Mouse (Mus musculus) cerebellum, adult (tissue): ENCODE data around the gene Tmbim1.
"Not testable (repeated sequence)": the region's sequence is repeated elsewhere in the genome, so short reads cannot be mapped to it uniquely, and the experiment has no call there.

Source experiments
- ATAC-seq: cut with Nextera tagmentation; 2 replicates; pipeline ENCODE4 v1.9.2; 2017; ENCODE audit warnings: mild to moderate bottlenecking, moderate library complexity, mixed read lengths; ENCODE audit not compliant: insufficient number of reproducible peaks, low FRiP score, low TSS enrichment

The Tmbim1 gene

GRCm38 (mm10) chr1:74305522-74305921 is at the start of gene Tmbim1:
Gene Tmbim1 (minus strand): TSS chr1:74305622.
- no peak for ATAC-seq

DNA sequence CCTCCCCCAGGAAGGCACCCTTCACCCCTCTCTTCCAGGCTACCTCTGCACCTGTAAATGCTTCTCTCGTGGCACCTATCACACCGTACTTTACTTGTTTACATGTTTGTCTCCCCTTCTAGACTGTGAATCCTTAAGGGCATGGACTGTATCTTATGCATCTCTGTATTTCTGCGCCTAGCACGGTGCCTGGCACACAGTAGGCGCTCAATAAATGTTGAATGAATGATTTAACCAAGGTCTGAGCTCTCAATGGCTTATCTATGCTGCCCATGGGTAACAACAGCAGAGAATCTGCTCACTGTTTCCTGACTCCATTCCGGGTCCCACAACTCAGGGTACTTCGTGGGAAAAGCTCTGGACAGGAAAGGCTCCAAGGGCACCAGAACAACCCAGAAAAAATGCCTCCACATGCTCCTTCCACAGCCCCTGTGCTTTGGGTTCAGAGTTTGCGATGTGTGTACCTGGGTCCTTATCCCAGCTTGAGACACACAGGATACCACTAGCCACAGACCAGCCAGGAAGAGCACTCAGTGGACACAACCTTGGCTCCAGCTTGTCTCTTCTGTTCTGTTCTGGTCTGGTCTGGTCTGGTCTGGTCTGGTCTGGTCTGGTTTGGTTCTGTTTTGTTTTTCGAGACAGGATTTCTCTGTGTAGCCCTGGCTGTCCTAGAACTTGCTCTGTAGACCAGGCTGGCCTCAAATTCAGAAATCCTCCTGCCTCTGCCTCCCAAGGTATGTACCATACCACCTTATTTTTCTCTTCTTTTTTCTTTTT is 48.2 kb upstream of the Tmbim1 start:
- ATAC-seq = no peak

DNA sequence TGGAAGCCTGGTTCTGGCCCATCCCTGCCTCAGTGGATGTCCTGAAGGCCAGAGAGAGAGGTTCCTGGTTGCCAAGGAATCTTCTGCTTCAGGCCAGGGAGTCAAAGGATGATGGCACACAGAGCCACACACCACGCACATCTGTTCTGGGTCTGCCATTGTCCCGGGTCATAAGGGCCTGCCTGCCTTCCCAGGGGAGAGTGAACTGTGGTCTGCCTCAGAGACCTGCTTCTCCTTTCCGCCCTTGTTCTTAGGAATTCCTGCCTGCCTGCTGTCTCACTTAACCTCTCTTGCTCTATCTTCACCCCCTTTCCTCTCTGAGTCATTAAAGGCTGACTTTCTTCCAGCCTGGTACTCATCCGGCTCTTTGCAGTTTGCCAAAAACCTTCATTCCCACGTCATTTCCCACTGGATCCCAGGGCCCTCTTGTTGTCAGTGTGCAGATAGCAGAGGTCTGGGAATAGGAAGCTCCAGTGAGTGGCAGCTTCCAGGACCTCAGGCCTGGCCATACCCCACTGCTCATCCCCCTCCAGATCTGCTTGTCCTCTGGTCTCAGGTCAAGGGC is 47.2 kb upstream of the Tmbim1 start:
- ATAC-seq = no peak

DNA sequence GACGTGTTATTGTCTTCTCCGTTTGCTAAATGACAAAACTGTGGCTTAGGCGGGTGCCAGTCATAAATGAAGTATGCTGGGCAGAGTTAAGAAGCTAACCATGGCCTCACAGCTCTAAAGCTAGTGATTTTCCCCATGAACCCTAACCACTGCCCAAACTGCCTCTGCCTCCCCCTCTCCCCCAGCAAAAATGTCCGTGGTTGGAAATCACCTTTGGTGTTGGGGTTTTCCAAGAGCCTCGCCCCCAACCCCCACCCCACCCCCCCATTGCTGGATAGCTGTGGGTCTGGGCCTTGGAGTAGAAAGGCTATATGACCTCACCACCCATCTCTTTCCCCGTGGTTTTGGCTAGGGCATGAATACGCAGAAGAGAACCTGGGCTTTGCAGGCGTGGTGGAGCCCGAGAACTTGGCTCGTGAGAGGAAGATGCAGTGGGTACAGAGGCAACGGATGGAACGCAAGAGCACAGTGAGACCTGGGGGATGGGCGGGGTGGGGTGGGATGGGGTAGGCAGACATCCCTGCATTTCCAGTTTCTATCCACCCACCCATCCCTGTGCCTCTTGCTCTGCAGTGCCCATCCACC is 45.9 kb upstream of the Tmbim1 start:
- no peak for ATAC-seq

DNA sequence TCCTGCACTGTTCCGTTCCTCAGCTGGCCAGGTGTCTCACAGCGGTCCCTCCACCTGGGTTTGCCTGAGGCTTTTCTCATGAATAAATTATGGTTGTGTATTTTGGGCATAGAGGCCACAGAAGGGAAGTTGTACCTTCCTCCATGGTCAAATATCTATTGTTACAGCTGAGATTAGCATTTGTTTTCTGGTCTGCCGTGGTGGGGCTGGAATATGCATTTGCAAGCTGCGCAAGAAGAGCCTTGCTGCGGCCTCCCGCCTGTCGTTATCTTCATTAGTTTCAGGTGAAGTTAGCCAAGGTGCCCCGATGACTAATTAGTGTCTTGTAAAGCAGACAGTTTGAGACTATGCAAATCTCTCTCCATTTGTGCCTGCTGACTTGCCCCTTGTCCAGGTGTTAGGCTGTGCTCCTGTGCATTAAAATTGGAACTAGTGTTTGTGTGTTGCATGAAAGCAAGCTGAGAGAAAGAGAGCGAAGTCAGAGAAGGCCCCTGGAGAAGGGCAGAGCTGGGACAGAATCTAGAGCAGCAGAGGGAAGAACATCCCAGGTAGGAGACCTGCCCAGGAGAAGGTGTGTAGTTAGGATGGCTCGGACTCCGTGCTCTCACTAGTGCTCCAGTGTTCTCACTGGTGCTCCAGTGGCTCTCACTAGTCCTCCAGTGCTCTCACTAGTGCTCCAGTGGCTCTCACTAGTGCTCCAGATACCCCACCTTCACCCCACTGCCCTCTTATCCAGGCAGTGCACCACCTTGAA is 38.9 kb upstream of the Tmbim1 start:
- no peak for ATAC-seq

GRCm38 (mm10) chr1:74343161-74343560 is 37.7 kb upstream of the Tmbim1 start:
- no peak for ATAC-seq

DNA sequence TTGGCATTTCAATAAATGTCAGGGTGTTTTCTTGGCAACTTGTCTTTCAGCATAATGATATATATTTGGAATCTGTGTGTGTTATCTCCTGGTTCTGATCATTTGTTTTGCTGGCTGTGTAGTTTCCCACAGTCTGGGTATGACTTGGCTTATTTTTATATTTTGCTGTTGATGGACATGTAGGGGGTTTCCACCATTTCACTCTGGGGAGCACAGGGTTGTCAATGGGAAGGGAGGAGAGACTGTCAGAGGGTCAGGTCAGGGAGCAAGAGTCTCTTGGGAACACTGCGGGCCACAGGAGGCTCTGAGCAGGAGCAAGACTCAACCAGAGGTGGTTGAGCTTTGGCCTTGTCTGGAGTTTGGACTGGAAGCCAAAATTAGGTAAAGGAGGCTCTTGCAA is 36.9 kb upstream of the Tmbim1 start:
- no peak for ATAC-seq

DNA sequence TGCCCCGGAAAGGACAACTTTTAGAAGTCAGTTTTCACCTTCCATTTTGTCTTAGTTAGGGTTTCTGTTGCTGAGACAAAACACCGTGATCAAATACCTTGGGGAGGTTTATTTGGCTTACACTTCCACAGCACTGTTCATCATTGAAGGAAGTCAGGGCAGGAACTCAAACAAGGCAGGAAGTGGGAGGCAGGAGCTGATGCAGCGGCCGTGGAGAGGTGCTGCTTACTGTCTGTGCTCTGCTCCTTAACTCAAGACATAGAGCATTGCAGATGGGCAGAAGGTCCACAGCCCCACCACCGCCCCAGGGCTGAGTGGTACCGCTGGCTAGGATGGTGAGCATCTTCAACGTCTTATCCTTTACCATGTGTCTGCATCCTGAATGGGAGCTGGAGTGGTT is 36.5 kb upstream of the Tmbim1 start:
- no peak for ATAC-seq

DNA sequence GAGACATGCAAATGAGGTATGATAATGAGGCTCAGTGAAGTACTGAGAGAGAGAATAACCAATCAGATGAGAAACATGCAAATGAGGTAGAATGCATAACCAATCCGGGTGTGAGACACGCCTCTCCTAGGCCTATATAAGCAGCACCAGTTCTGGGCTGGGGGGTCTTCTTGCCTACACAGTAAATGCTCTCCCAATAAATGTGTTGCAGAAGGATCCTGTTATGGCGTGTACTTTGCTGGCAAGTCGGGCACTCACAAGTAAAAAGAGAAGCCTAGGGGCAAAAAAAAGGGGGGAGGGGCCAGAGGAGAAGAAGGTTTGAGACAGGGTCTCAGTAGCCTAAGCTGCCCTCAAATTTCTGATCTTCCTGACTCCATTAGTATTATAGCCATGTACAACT is 35.6 kb upstream of the Tmbim1 start:
- ATAC-seq = not testable (repeated sequence)

DNA sequence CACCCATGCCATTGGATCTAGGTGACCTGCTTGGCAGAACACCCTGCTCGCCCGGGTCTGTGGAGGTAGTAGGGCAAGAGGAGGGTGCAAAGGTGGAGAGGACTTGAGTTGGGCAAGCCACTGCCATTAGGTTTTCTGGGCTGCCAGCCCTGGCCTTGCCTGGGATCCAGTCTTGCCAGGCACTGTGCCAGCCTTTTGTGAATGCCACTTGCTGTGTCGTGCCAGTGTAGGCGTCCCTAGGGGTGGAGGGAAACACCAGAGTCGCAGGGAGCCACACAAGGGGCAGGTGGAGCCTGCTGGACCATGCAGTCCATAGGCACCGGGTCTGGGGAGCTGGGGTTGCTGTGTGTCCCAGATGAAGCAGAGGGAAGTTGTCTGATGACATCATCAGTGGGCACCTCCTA is 34.9 kb upstream of the Tmbim1 start:
- ATAC-seq = no peak

DNA sequence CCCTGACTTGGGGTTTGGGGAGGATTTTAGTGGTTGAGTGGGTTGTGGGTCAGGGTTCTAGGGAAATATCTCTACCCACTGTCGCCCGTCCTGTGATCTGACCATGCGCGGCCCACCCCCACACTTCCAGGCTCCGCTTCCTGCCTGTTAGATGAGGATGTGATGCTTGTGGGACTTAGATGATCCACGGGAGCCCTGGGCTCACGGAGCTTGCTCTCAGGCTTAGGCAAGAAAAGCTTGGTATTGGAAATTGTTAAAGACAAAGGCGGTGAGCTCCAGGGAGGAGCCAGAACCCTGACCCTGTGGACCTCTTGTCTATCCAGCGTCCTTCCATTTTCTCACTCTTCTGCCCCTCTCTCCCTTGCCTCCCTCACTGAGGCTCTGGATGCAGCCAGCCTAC is 34.5 kb upstream of the Tmbim1 start:
- no peak for ATAC-seq

DNA sequence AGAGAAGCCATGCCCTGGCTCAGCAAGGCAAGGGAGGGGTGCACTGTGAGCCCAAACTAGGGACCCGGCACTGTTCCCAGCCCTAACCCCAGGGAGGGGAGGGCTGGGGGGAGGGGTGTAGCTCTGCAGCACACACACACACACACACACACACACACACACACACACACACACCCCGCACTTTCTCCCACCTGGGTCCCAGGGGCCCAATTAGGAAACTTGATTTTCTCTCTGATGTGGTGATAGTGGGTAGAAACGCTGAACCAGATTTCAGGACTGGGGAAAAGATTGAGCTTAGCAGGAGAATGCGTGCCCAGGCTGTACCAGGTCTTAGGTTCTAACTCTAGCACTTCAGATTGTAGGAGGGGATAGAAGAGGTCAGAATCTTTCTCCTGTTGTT is 33.2 kb upstream of the Tmbim1 start:
- no peak for ATAC-seq

DNA sequence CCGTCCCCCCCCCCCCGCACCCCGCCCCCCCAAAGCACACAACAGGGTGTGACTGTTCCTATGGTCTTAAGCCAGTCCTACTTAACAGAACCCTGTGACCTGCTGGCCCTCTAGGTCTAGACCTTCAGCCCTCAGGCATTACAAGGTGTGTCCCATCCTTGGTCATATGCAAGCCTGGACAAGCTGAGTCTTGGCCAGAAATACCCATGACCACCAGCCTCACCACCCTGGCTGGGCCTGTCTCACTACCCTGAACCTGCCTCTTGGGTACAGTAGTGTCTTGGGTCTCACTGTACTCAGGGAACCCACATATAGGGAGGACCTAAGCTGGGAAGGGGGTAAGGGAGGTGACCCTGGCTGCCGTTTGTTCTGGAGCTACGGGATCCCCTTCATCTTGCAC is 32.6 kb upstream of the Tmbim1 start:
- ATAC-seq = no peak

DNA sequence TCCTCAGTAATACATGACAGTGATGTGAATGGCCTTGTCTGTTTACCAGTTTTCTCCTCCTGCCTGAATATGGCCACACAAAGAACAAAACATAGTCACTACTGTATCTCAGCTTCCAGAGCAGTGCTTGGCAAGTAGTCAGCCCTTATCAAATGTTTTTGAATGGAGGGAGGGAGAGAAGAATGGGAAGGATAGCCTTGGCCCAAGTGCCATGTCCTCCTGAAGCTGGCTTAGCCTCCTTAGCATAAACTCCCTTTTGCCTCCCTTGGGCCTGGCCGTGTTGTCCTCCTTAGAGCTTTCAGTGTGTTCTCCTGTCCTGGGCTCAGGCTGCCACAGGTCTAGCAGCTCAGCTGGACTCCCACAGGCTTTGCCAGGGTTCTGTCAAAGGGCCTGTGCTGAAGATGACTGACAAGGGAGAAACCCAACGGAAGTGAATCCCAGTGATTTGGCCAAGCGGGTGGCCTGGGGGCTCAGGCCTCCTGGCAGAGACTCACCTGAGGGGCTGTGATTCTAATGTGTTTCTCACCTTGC is 31.9 kb upstream of the Tmbim1 start:
- ATAC-seq = no peak

DNA sequence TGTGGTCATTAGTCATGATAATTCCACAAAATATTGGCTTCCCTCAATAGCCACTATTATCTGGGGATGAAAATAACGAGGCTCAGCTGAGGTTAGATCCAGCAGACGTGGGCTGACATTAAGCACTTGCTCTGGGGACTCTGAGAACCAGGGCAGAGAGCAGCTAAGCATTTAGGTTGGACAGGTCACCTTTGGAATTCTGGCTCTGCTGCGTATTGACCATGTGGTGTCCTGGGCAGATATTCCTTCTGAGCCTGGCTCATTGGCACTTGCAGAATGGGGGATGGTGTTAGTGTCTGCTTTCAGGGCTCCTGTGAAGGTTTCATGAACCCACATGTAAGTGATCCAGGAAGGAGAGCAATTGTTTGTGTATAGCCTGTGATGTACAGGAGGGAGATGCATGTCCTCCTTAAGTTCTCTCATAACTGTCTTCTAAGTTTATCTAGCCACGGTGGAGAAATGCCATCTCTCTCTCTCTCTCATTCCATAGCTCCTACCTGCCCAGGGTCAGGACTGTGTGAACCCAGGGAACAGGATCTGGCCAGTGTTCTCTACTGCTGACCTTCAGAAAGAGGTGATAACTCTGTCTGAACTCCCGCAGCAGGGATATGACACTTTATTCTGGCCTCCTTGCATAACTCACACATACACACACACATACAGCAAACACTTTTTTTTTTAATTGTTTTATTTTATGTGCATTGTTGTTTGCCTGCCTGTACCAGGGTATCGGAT is 30.2 kb upstream of the Tmbim1 start:
- ATAC-seq = no peak

DNA sequence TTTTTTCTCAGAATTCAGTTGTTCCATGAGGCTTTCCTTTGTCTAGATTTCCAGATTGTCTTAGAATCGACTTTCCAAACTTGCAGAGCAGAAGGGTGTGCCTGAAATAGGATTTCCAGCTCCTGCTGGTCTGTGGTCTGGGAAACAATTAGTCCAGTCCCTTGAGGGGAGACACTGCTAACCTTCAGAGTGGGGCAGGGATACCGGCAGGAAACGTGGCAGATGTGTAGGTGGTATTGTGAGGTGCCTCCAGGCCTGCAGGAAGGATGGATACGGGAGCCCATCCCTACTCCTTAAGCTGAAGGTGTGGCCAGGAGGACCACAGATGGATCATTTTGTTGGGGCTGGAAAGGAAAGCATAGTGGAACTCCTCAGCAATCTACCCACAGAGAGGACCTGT is 29.6 kb upstream of the Tmbim1 start:
- no peak for ATAC-seq

- ATAC-seq = no peak
These were observed 29.2 kb upstream of the Tmbim1 start for GRCm38 (mm10) chr1:74334607-74335006.

DNA sequence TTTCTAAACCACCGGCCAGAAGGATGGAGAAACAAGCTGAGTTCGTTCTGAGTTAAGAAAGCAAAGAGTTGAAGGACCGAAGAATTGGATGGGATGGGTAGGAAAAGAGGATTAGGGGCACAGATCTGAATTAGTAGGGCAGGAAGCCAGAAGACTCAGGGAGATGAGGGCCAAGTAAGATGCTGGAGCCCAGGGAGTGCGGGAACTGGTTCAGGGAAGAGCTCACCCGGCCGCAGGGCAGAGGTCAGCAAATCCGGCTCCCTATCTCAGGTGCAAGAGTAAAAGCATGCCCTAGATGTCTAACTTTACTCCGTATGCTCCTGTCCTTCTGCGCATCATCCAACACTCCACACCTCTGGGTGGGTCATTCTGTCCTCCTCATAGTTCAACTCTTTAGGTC is 27.5 kb upstream of the Tmbim1 start:
- ATAC-seq = no peak

- peak; percentile 90 for ATAC-seq
These were observed 26.9 kb upstream of the Tmbim1 start for GRCm38 (mm10) chr1:74332241-74332763.

DNA sequence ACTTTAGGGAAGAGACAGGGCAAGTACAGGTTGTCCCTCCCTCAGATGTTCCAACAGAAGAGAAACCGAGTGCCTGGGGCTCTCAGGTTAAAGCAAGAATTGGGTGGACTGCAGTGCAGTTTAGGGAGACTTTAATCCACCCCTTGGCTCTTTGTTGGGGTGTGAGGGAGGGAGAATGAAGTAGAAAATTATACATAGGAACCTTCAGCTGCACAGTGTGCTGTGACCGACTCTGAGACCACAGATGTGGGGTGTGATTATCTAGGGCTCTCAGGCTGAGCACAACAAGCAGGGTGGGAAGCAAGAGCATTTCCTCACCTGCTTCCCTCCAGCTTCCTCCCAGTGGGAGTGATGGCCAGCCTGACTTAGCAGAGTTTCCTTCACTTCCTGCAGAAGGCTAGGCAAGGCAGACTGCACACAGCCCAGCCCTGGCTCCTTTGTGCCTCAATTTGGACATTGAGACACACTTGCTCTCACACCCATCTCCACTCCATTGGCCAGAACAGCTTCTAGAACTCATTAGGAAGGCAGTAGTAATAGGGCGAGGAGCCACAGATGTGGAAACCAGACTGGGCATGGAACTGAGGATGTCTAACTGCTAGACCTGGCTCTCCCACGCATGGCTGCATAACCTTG is 25.7 kb upstream of the Tmbim1 start:
- no peak for ATAC-seq
